Mouse (Mus musculus) liver, embryonic 13.5 days (tissue): ENCODE results near the gene H2afb2. TPM values are rescaled to one million over a fixed set of nuclear protein-coding genes. Genes with fewer than 3 reads are reported as not detected.

Experiments
- ATAC-seq: fragments of 200-750 bp; cut with Nextera tagmentation; 2 replicates; pipeline ENCODE4 v1.8.0; 2017; ENCODE audit warnings: low read depth, mild to moderate bottlenecking, moderate number of reproducible peaks, moderate library complexity
- DNase-seq: peaks from one replicate; pipeline ENCODE4 v3.0.0; 2022
- H3K27ac ChIP-seq: fragments of 300-500 bp; sonication (generic); 2 replicates; pipeline ENCODE4 v1.5.1; 2015; ENCODE audit warnings: moderate library complexity, mild to moderate bottlenecking, inconsistent platforms
- H3K27me3 ChIP-seq: fragments of 300-500 bp; sonication (generic); 2 replicates; pipeline ENCODE4 v1.6.1; 2015; ENCODE audit warnings: mild to moderate bottlenecking, inconsistent platforms
- H3K36me3 ChIP-seq: fragments of 300-500 bp; sonication (generic); 2 replicates; pipeline ENCODE4 v1.6.1; 2015; ENCODE audit warnings: mild to moderate bottlenecking, inconsistent platforms
- H3K4me1 ChIP-seq: fragments of 300-500 bp; sonication (generic); replicated peaks from 2 replicates; pipeline ENCODE4 v1.6.1; 2015; ENCODE audit warnings: inconsistent platforms
- H3K4me2 ChIP-seq: fragments of 300-500 bp; sonication (generic); 2 replicates; pipeline ENCODE4 v1.6.1; 2015; ENCODE audit warnings: inconsistent platforms, mild to moderate bottlenecking, moderate library complexity
- H3K4me3 ChIP-seq: fragments of 300-500 bp; sonication (generic); replicated peaks from 2 replicates; pipeline ENCODE4 v1.5.1; 2015; ENCODE audit warnings: mild to moderate bottlenecking, inconsistent platforms
- H3K9ac ChIP-seq: fragments of 300-500 bp; sonication (generic); 2 replicates; pipeline ENCODE4 v1.6.1; 2015; ENCODE audit warnings: mild to moderate bottlenecking, inconsistent platforms
- H3K9me3 ChIP-seq: fragments of 300-500 bp; sonication (generic); replicated peaks from 2 replicates; pipeline ENCODE4 v1.6.1; 2016; ENCODE audit warnings: inconsistent platforms
- WGBS: fragments of 180-500 bp; shearing (Covaris S2); methylation state at CpG from one replicate; pipeline ENCODE4 v1.1.7; 2015; ENCODE audit not compliant: insufficient replicate concordance; 5-methylcytosine and 5-hydroxymethylcytosine counted together
- polyA plus RNA-seq: library from polyadenylated mRNA; unstranded; fragments of >200 nt; fragmentation: Nextera tagmentation; extraction: Ambion mirVana; gene quantifications from 2 replicates; pipeline ENCODE4 v1.2.1, GENCODE M21; 2015

Gene H2afb2
- not detected in 2 replicates for polyA plus RNA-seq

DNA sequence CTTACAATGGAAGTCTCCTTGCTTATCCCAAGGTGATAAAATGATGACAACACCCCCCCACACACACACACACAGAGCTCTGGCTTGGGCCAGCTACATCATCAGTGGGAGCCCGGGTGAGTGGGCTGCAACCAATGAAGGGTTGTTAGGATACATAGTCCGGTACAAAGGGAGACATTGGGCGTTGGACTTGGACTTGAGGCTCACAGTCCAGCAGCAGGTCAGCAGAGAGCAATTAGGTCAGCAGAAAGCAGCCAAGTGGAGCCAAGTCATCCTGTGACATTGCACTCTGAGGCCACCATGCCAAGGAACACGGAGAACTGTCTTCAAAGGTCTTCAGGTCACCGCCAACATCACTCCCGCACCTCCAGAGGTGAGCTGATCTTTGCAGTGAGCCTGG lies at the start of gene H2afb2:
Gene H2afb2 (plus strand): TSS at position 301 of the 400 bp plus-strand sequence.
- no peak within 1 kb of the TSS for H3K4me3 ChIP-seq
- H3K27ac ChIP-seq: no peak within 1 kb of the TSS
- ATAC-seq (no peak), DNase-seq (no peak)
- no peaks in the 10 kb centered on the region for H3K36me3 ChIP-seq
- 72% methylated on average over 6 of the region's 6 CpGs for WGBS
- no peak within 1 kb of the TSS for H3K4me2 ChIP-seq
- no peaks in the 10 kb centered on the region for H3K9me3 ChIP-seq
- H3K4me1 ChIP-seq: no peaks in the 10 kb centered on the region
- no peaks in the 10 kb centered on the region for H3K27me3 ChIP-seq
- H3K9ac ChIP-seq: no peak within 1 kb of the TSS

Other genes starting within 250 kb of the H2afb2 start
- gene Cpxcr1, start 232.2 kb upstream of the H2afb2 start, polyA plus RNA-seq: not detected in 2 replicates